Mouse (Mus musculus) heart, embryonic 13.5 days (tissue): ENCODE results near the gene B3galt1. TPM values are rescaled to one million over a fixed set of nuclear protein-coding genes. Genes with fewer than 3 reads are reported as not detected.

ENCODE experiments used
- ATAC-seq: fragments of 200-750 bp; cut with Nextera tagmentation; 2 replicates; pipeline ENCODE4 v1.8.0; 2017; ENCODE audit warnings: moderate TSS enrichment; ENCODE audit not compliant: insufficient number of reproducible peaks, low FRiP score, low TSS enrichment; ENCODE audit errors: extremely low read depth
- H3K27ac ChIP-seq: fragments of 300-500 bp; sonication (generic); replicated peaks from 2 replicates; pipeline ENCODE4 v1.5.1; 2015; ENCODE audit warnings: moderate library complexity, mild to moderate bottlenecking, inconsistent platforms
- H3K27me3 ChIP-seq: fragments of 300-500 bp; sonication (generic); replicated peaks from 2 replicates; pipeline ENCODE4 v1.6.1; 2015; ENCODE audit warnings: mild to moderate bottlenecking, inconsistent platforms
- H3K36me3 ChIP-seq: fragments of 300-500 bp; sonication (generic); 2 replicates; pipeline ENCODE4 v1.6.1; 2015; ENCODE audit warnings: mild to moderate bottlenecking, inconsistent platforms
- H3K4me1 ChIP-seq: fragments of 300-500 bp; sonication (generic); 2 replicates; pipeline ENCODE4 v1.6.1; 2015; ENCODE audit warnings: inconsistent platforms
- H3K4me2 ChIP-seq: fragments of 300-500 bp; sonication (generic); 2 replicates; pipeline ENCODE4 v1.6.1; 2015; ENCODE audit warnings: inconsistent platforms, mild to moderate bottlenecking, moderate library complexity
- H3K4me3 ChIP-seq: fragments of 300-500 bp; sonication (generic); 2 replicates; pipeline ENCODE4 v1.5.1; 2015; ENCODE audit warnings: moderate library complexity, mild to moderate bottlenecking, inconsistent platforms
- H3K9ac ChIP-seq: fragments of 300-500 bp; sonication (generic); 2 replicates; pipeline ENCODE4 v1.6.1; 2015; ENCODE audit warnings: inconsistent platforms, mild to moderate bottlenecking, moderate library complexity
- H3K9me3 ChIP-seq: fragments of 300-500 bp; sonication (generic); 2 replicates; pipeline ENCODE4 v1.6.1; 2016; ENCODE audit warnings: inconsistent platforms
- WGBS: fragments of 180-500 bp; shearing (Covaris S2); methylation state at CpG from one replicate; pipeline ENCODE4 v1.1.7; 2015; ENCODE audit warnings: mixed read lengths; 5-methylcytosine and 5-hydroxymethylcytosine counted together
- polyA plus RNA-seq: library from polyadenylated mRNA; unstranded; fragments of >200 nt; fragmentation: Nextera tagmentation; extraction: Ambion mirVana; gene quantifications from 2 replicates; pipeline ENCODE4 v1.2.1, GENCODE M21; 2015

B3galt1 gene
- polyA plus RNA-seq, 1 experiment from 2014 or later, result 6.0 TPM

DNA sequence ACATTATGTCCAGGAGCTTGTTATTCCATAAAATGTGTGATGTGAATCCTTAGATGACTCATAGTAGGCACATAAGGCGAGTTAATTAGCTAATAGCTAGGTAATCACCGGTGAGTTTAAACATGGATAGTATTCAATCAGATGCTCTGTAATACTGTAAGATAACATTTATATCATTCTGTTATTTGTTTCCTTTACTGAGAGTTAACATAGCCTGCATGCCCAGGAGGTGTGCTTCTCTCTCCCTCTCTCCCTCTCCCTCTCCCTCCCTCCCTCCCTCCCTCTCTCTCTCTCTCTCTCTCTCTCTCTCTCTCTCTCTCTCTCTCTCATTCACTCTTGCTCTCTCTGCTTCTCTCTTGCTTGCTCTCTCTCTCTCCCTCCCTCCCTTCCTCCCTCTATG lies 292.7 kb downstream of the B3galt1 start:
- Histone ChIP-seq H3K9me3 (no peaks in the 10 kb centered on the region), H3K27ac (no peak overlapping the region), H3K27me3 (no peaks in the 10 kb centered on the region), H3K4me2 (no peak overlapping the region), H3K4me1 (no peaks in the 10 kb centered on the region), H3K9ac (no peak overlapping the region), H3K36me3 (no peaks in the 10 kb centered on the region), H3K4me3 (no peak overlapping the region)
- no peak for ATAC-seq
- 85% methylated on average over 2 of the region's 2 CpGs for WGBS

DNA sequence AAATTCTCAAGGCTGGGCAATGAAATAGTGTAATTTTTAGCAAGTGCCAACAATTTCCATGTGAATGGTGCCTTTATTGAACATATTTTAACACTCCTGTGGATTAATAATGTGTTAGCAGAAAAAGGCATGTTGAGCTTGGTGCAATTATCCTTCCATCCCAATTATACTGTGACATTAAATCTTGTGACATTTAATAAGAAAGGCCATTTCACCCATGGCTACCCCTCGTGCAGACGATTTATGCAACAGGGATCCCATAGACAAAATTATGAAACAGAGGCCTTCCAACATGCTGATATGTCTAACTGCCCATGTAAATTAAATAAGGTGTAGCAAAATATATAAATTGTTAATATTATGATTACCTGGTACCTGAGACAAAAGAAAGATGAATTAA lies 293.3 kb downstream of the B3galt1 start:
- no peak for ATAC-seq
- H3K4me3 ChIP-seq, result no peak overlapping the region
- no peaks in the 10 kb centered on the region for H3K36me3 ChIP-seq
- no peaks in the 10 kb centered on the region for H3K27me3 ChIP-seq
- H3K9me3 ChIP-seq, result no peaks in the 10 kb centered on the region
- WGBS, result 88% methylated on average over 2 of the region's 2 CpGs
- no peak overlapping the region for H3K4me2 ChIP-seq
- H3K9ac ChIP-seq, result no peak overlapping the region
- H3K4me1 ChIP-seq, result no peaks in the 10 kb centered on the region
- H3K27ac ChIP-seq, result no peak overlapping the region

DNA sequence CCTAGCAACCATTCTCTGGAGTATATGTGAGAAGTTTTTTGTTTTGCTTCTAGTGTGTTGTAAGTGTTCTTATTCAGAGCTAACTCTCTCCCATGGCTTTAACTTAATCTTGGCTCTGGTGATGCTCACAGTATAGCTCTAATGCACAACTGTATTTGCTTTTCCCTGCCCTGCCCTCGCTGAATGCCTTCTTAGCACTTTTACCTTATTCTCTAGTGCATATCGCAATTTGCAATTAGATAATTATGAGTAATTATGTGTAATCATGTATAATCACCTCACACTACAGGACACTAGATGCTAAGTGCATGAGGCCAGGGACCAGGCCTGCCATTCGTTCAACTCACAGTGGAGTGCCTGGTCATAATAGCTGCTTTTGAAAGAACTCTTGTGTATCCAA lies 307.7 kb downstream of the B3galt1 start:
- no peaks in the 10 kb centered on the region for H3K4me1 ChIP-seq

DNA sequence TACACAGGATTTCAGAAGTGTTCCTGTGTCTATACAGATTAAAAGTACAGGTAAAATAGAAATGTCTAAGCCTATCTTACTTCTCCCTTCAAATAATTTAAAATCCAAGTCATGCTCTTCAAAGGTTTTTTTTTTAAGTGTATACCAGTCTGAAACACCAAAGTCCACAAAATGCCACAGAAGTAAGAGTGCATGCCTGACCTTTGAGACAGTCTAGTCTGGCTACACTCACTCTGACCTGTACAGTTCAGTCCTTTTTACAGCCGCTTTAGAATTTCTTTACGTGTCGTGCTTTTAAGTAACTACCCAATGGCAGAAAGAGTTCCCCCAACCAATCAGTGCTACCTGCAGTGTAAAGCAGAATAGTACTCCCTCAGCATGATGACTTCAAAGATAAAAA lies 314.2 kb downstream of the B3galt1 start:
- no peak overlapping the region for H3K9ac ChIP-seq
- no peaks in the 10 kb centered on the region for H3K36me3 ChIP-seq
- no peaks in the 10 kb centered on the region for H3K9me3 ChIP-seq
- H3K27ac ChIP-seq, result no peak overlapping the region
- 88% methylated on average over 3 of the region's 3 CpGs for WGBS
- no peak overlapping the region for H3K4me2 ChIP-seq
- H3K4me1 ChIP-seq, result no peaks in the 10 kb centered on the region
- H3K27me3 ChIP-seq, result no peaks in the 10 kb centered on the region
- ATAC-seq, result no peak
- H3K4me3 ChIP-seq, result no peak overlapping the region

More for the DNA sequence above, 307.7 kb downstream of the B3galt1 start:
- H3K9me3 ChIP-seq, result no peaks in the 10 kb centered on the region
- no peaks in the 10 kb centered on the region for H3K36me3 ChIP-seq
- no peak overlapping the region for H3K9ac ChIP-seq
- no peaks in the 10 kb centered on the region for H3K27me3 ChIP-seq
- WGBS, result 83% methylated on average over 3 of the region's 3 CpGs
- no peak overlapping the region for H3K4me3 ChIP-seq
- no peak overlapping the region for H3K4me2 ChIP-seq
- H3K27ac ChIP-seq, result no peak overlapping the region
- ATAC-seq, result no peak

DNA sequence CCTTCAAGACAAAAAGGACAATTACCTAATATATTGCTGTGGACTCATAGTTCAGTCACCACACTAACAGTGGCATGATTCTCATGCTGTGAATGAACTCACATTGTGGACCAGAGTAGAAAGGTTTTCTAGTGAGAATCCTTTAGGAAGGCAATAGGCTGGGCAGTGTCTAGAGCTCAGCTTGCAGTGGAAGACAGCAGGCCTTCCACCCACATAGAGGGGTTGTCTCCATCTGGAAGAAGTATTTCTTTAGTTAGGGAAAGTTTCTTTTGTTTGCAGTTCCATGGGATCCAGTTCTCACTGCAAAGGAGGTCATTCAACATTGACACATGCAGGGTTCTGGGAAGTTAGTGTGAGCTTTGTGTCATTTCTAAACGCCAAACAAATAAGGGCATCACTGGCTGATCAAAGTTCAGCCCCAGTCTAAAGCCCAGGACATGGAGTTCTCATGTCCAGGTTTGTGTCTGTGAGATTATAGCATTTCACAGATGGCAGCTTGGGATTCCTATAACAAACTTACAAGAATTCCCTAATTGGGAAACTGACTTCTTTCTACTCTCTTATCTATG lies 316.1 kb downstream of the B3galt1 start:
- ATAC-seq, result no peak
- Histone ChIP-seq H3K9me3 (no peaks in the 10 kb centered on the region), H3K9ac (no peak overlapping the region), H3K36me3 (no peaks in the 10 kb centered on the region), H3K4me3 (no peak overlapping the region), H3K27me3 (no peaks in the 10 kb centered on the region), H3K4me1 (no peaks in the 10 kb centered on the region), H3K4me2 (no peak overlapping the region), H3K27ac (no peak overlapping the region)
- WGBS, result 54% methylated on average over 1 of the region's 1 CpGs

DNA sequence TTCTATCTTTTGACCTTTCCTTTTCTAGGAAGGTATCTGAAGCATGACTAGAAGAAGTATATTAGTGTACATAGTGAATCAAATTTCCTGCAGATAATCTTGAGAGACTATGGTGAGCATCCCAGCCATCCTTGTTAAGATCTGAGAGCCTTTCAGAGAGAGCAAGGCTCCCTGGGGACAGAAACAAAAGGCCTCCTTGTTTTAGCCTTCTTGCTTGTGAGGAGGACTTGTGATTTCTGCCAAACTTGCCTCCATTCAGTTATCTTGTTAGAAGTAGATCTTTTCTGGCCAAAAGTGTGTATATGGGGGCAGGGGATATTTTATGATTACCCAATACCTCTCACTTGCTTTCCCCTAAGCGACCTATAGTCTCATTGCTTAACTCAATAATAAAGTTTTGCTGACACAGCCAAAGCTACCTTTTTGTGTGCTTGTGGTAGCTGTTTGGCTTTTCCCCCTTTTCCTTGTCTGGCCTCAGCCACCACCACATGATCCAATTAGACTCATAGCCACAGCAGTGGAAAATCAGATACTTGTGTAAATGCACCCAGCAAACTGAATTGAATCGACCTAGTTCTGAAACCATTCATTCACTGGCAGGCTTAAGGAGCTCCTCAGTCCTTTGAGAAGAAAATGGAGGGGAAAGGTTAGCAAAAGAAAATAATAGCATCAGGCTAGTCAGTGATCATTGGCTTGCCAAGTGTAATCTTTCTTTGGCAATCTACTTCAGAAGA lies 332.5 kb downstream of the B3galt1 start:
- 47% methylated on average over 2 of the region's 2 CpGs for WGBS
- peaks cover 10% of the 10 kb centered on the region for H3K4me1 ChIP-seq
- H3K9ac ChIP-seq, result no peak overlapping the region
- H3K27ac ChIP-seq, result no peak overlapping the region
- H3K4me2 ChIP-seq, result no peak overlapping the region
- no peaks in the 10 kb centered on the region for H3K9me3 ChIP-seq
- no peak overlapping the region for H3K4me3 ChIP-seq
- H3K36me3 ChIP-seq, result no peaks in the 10 kb centered on the region
- H3K27me3 ChIP-seq, result no peaks in the 10 kb centered on the region
- ATAC-seq, result no peak

DNA sequence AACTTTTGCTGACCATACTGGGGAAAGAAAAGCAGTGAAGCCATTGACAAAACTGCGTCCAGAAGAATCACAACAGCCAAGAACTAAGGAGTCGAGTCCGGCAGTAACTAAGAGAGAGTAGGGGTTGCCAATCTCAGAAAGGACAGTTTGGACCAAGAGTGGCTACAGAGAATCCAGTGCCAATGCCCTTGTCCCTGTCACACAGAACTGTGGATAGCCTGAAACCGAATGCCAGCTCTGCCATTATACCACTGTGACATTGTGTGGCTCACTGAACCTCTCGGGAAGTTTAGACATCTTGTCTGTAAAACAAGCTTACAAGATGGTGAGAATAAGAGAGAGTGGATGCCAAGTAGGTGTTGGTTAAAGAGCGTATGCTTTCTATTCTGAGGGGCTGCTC lies 335.9 kb downstream of the B3galt1 start:
- Histone ChIP-seq H3K27ac (no peak overlapping the region), H3K9me3 (no peaks in the 10 kb centered on the region), H3K9ac (no peak overlapping the region), H3K27me3 (no peaks in the 10 kb centered on the region), H3K4me2 (no peak overlapping the region), H3K4me3 (no peak overlapping the region), H3K36me3 (no peaks in the 10 kb centered on the region), H3K4me1 (peaks cover 10% of the 10 kb centered on the region)
- ATAC-seq, result no peak
- 77% methylated on average over 6 of the region's 6 CpGs for WGBS

DNA sequence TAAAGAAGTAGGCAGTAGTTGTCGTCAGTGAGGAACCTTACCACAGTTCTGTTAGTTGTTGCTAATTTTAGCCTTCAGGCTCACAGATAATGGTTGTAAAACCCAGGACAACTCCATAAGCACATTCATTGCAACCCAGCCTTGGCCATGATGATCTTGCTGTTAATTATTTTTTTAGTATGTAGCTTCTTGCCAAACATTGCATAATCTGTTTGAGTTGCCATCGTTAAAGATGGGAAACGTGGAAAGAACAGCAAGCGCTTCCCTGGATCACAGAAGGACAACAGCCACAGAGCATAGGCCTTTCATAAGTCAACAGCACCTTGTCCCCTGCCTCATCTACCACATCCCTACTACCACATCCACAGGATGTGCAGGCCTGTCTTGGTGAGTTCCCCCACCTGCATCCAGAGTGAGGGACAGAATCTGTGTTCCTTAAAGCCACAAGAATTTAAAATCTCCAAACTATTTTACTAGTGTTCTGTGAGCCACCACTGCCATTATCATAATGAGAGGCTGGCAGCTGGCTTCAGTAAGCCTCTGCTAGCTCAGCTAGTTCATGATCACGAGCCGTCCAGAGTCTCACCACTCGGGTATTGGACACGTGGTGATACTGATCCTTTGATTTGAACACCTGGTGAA lies 337.1 kb downstream of the B3galt1 start:
- Histone ChIP-seq H3K4me3 (no peak overlapping the region), H3K4me1 (peaks cover 10% of the 10 kb centered on the region), H3K27me3 (no peaks in the 10 kb centered on the region), H3K36me3 (no peaks in the 10 kb centered on the region), H3K27ac (no peak overlapping the region), H3K4me2 (no peak overlapping the region), H3K9me3 (no peaks in the 10 kb centered on the region), H3K9ac (no peak overlapping the region)
- 74% methylated on average over 8 of the region's 8 CpGs for whole genome bisulfite sequencing
- ATAC-seq, result no peak

DNA sequence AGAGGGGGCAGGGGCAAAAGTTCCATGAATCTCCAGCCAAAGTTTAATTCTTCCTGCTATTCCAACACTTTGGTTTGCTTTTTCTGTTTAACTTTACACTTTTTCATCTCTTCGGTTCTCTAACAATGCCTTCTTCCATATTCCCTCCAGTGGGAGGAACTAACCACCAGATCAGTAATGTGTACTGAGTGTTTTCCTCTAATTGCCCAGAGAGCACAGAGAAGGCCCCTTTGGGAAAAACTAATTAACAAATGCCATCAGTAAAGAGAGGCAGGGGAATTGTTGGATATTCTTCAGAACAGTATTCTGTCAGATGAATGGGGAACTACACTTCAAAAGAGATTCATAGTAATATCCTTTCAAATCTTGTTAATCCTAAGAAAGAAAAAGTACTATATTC lies 338.1 kb downstream of the B3galt1 start:
- Histone ChIP-seq H3K4me2 (no peak overlapping the region), H3K4me3 (no peak overlapping the region), H3K9me3 (no peaks in the 10 kb centered on the region), H3K9ac (no peak overlapping the region), H3K36me3 (no peaks in the 10 kb centered on the region), H3K27ac (no peak overlapping the region), H3K4me1 (peaks cover 10% of the 10 kb centered on the region), H3K27me3 (no peaks in the 10 kb centered on the region)
- ATAC-seq, result no peak
- WGBS, result 81% methylated on average over 1 of the region's 1 CpGs

DNA sequence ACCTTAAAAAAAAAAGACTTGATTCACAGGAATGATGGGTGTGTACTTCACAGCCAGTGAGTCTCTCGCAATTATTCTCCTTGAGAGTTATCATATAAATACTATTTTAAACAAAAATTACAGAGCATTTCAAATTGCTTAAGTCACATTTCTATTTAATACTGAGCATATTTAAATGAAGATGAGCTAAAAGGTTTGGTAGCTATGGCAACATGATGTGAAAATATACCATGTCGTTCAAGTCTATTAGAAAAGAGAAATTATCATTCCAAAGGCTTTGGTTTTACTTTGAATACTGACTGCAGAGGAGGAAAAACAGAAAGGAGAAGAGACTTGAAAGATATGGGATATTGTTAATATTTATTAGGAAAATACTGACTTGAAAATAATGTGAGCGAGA lies 366.3 kb downstream of the B3galt1 start:
- Histone ChIP-seq H3K27me3 (no peaks in the 10 kb centered on the region), H3K4me2 (no peak overlapping the region), H3K27ac (no peak overlapping the region), H3K4me1 (no peaks in the 10 kb centered on the region), H3K9ac (no peak overlapping the region), H3K4me3 (no peak overlapping the region), H3K36me3 (no peaks in the 10 kb centered on the region), H3K9me3 (no peaks in the 10 kb centered on the region)
- no peak for ATAC-seq
- WGBS, result 77% methylated on average over 3 of the region's 3 CpGs

DNA sequence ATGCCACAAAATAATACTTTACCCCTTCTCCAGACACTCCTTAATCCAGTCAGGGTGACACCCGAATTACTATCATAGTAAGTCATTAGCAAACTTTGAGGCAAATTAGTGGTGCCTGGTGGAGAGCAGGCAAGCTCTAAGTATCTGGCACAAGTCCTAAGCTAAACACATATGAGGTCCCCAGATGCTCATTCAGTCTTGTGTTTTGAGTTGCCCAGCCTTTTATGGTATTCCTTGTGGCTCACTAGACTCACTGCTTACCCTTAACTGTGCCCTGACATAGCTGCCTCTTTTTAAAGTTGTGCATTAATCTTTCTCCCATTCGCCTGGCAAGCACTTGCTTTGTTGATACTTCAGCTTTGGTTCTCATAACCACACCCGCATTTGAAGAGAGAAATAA lies 382.7 kb downstream of the B3galt1 start:
- WGBS, result 72% methylated on average over 3 of the region's 3 CpGs
- Histone ChIP-seq H3K4me3 (no peak overlapping the region), H3K27ac (no peak overlapping the region), H3K9me3 (no peaks in the 10 kb centered on the region), H3K27me3 (no peaks in the 10 kb centered on the region), H3K9ac (no peak overlapping the region), H3K36me3 (no peaks in the 10 kb centered on the region), H3K4me1 (no peaks in the 10 kb centered on the region), H3K4me2 (no peak overlapping the region)
- ATAC-seq, result no peak

DNA sequence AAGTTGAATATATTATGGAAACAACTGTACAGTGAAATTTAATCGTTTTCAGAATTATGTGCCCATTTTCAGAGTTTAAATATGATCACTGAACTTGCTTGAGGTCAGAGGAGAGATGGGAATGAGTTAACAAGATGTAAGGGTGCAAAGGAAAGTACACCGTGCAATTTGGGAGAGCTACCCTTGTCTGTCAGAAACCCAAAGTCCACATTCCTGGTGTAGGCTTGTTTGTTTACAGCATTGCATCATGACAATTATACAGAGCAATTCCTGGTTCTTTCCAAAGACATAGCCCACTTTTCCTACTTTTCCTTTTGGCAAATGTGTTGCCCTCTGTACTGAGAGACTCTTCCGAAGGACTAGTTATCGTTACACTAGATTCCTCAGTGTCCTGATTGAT lies 390.5 kb downstream of the B3galt1 start:
- no peaks in the 10 kb centered on the region for H3K27me3 ChIP-seq
- no peaks in the 10 kb centered on the region for H3K4me1 ChIP-seq
- ATAC-seq, result no peak
- H3K27ac ChIP-seq, result no peak overlapping the region
- H3K9me3 ChIP-seq, result no peaks in the 10 kb centered on the region
- 81% methylated on average over 4 of the region's 4 CpGs for WGBS
- H3K36me3 ChIP-seq, result no peaks in the 10 kb centered on the region
- H3K9ac ChIP-seq, result no peak overlapping the region
- no peak overlapping the region for H3K4me3 ChIP-seq
- no peak overlapping the region for H3K4me2 ChIP-seq
